Mouse (Mus musculus) liver, embryonic 16.5 days (tissue): Measurements from ENCODE around the gene Dolpp1. TPM values are rescaled to one million over a fixed set of nuclear protein-coding genes. Genes with fewer than 3 reads are reported as not detected.

Source experiments
- ATAC-seq: fragments of 200-750 bp; cut with Nextera tagmentation; 2 replicates; pipeline ENCODE4 v1.8.0; 2017; ENCODE audit warnings: low read depth, mild to moderate bottlenecking, moderate number of reproducible peaks, moderate library complexity
- H3K27ac ChIP-seq: fragments of 300-500 bp; sonication (generic); 2 replicates; pipeline ENCODE4 v1.5.1; 2014; ENCODE audit warnings: mild to moderate bottlenecking, low read length
- H3K27me3 ChIP-seq: fragments of 300-500 bp; sonication (generic); 2 replicates; pipeline ENCODE4 v1.6.1; 2014; ENCODE audit warnings: low read depth, low read length, mixed read lengths; ENCODE audit not compliant: control insufficient read depth, insufficient read depth
- H3K36me3 ChIP-seq: fragments of 300-500 bp; sonication (generic); 2 replicates; pipeline ENCODE4 v1.6.1; 2014; ENCODE audit warnings: mild to moderate bottlenecking; ENCODE audit not compliant: control insufficient read depth, insufficient read depth
- H3K4me1 ChIP-seq: fragments of 300-500 bp; sonication (generic); 2 replicates; pipeline ENCODE4 v1.6.1; 2014; ENCODE audit warnings: low read depth, low read length, mixed read lengths; ENCODE audit not compliant: control insufficient read depth
- H3K4me2 ChIP-seq: fragments of 300-500 bp; sonication (generic); 2 replicates; pipeline ENCODE4 v1.6.1; 2014; ENCODE audit warnings: low read depth, low read length, mixed read lengths
- H3K4me3 ChIP-seq: fragments of 300-500 bp; sonication (generic); 2 replicates; pipeline ENCODE4 v1.5.1; 2014; ENCODE audit warnings: low read depth, mild to moderate bottlenecking, low read length
- H3K9ac ChIP-seq: fragments of 300-500 bp; sonication (generic); 2 replicates; pipeline ENCODE4 v1.6.1; 2014; ENCODE audit warnings: low read depth, low read length
- H3K9me3 ChIP-seq: fragments of 300-500 bp; sonication (generic); replicated peaks from 2 replicates; pipeline ENCODE4 v1.6.1; 2016; ENCODE audit warnings: low read length; ENCODE audit not compliant: control insufficient read depth
- WGBS: fragments of 180-500 bp; shearing (Covaris S2); extraction: QIAGEN DNeasy Blood & Tissue Kit; methylation state at CpG from one replicate; pipeline ENCODE4 v1.1.7; 2014; ENCODE audit not compliant: insufficient replicate concordance; 5-methylcytosine and 5-hydroxymethylcytosine counted together
- polyA plus RNA-seq: library from polyadenylated mRNA; unstranded; fragments of >200 nt; fragmentation: Nextera tagmentation; extraction: Ambion mirVana; gene quantifications from 2 replicates; pipeline ENCODE4 v1.2.1, GENCODE M21; 2015

Dolpp1 gene
- polyA plus RNA-seq, 1 experiment from 2014 or later = 16.5 TPM

DNA sequence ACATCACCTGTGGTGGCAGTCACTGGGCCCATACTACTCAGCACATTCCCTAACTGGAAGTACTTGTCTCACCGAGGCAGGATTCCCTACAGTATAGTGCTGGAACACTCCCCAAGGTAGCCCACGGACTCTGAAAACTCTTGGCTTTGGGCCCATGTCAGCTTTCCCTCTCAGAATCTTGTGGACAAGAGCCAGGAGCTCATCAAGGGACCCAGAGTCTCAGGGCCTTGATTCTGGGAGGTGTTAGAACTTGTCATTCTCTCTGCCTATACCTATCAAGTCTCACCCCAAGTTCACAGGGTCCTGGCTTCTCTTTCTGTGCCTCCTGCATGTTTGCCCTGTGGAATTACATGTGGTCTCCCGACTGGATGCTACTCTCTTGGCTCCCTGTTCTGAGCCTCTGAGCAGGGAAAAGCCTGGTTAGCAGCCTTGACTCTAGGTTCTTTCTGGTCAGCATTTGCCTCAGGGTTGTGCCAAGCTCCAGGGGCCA lies 48.2 kb downstream of the Dolpp1 start:
- H3K27ac ChIP-seq = peak overlapping the region; percentile 86
- H3K9me3 ChIP-seq = no peaks in the 10 kb centered on the region
- WGBS = 70% methylated on average over 3 of the region's 3 CpGs
- H3K4me3 ChIP-seq = no peak overlapping the region
- H3K9ac ChIP-seq = no peak overlapping the region
- H3K27me3 ChIP-seq = no peaks in the 10 kb centered on the region
- no peak for ATAC-seq
- H3K4me2 ChIP-seq = no peak overlapping the region
- H3K36me3 ChIP-seq = peaks cover 46% of the 10 kb centered on the region
- H3K4me1 ChIP-seq = peaks cover 28% of the 10 kb centered on the region

- no peak overlapping the region for H3K4me3 ChIP-seq
- peaks cover 29% of the 10 kb centered on the region for H3K4me1 ChIP-seq
- no peaks in the 10 kb centered on the region for H3K9me3 ChIP-seq
- H3K9ac ChIP-seq = no peak overlapping the region
- H3K36me3 ChIP-seq = peaks cover 52% of the 10 kb centered on the region
- peak; percentile 35 for ATAC-seq
- peak overlapping the region; percentile 86 for H3K27ac ChIP-seq
- no peaks in the 10 kb centered on the region for H3K27me3 ChIP-seq
- 24% methylated on average over 12 of the region's 12 CpGs for WGBS
- H3K4me2 ChIP-seq = peak overlapping the region; percentile 40
These were observed 48.9 kb downstream of the Dolpp1 start for GRCm38 (mm10) chr2:30440701-30441517.

- peak; percentile 19; the same call in 1 of the 2 replicates for ATAC-seq
- peaks cover 29% of the 10 kb centered on the region for H3K4me1 ChIP-seq
- 40% methylated on average over 15 of the region's 15 CpGs for WGBS
- peak overlapping the region; percentile 24; the same call in 1 of the 2 replicates for H3K4me3 ChIP-seq
- peak overlapping the region; percentile 0; the same call in 1 of the 2 replicates for H3K9ac ChIP-seq
- peak overlapping the region; percentile 86 for H3K27ac ChIP-seq
- no peaks in the 10 kb centered on the region for H3K9me3 ChIP-seq
- peaks cover 56% of the 10 kb centered on the region for H3K36me3 ChIP-seq
- peak overlapping the region; percentile 40 for H3K4me2 ChIP-seq
- H3K27me3 ChIP-seq = no peaks in the 10 kb centered on the region
These were observed 49.8 kb downstream of the Dolpp1 start for GRCm38 (mm10) chr2:30441518-30442497.

GRCm38 (mm10) chr2:30442498-30442890 lies 50.4 kb downstream of the Dolpp1 start:
- peak overlapping the region; percentile 0; the same call in 1 of the 2 replicates for H3K9ac ChIP-seq

GRCm38 (mm10) chr2:30443281-30443680 lies 51.2 kb downstream of the Dolpp1 start:
- peaks cover 29% of the 10 kb centered on the region for H3K4me1 ChIP-seq
- H3K4me3 ChIP-seq = no peak overlapping the region
- no peak overlapping the region for H3K9ac ChIP-seq
- H3K9me3 ChIP-seq = no peaks in the 10 kb centered on the region
- peaks cover 51% of the 10 kb centered on the region for H3K36me3 ChIP-seq
- no peak overlapping the region for H3K4me2 ChIP-seq
- no peak overlapping the region for H3K27ac ChIP-seq
- no peaks in the 10 kb centered on the region for H3K27me3 ChIP-seq
- WGBS = 80% methylated on average over 4 of the region's 4 CpGs
- no peak for ATAC-seq

More at GRCm38 (mm10) chr2:30442498-30442890, 50.4 kb downstream of the Dolpp1 start:
- Histone ChIP-seq H3K9me3 (no peaks in the 10 kb centered on the region), H3K27me3 (no peaks in the 10 kb centered on the region), H3K4me2 (peak overlapping the region; percentile 40), H3K27ac (peak overlapping the region; percentile 86), H3K36me3 (peaks cover 53% of the 10 kb centered on the region), H3K4me3 (peak overlapping the region; percentile 24; the same call in 1 of the 2 replicates), H3K4me1 (peaks cover 29% of the 10 kb centered on the region)
- no peak for ATAC-seq
- 67% methylated on average over 5 of the region's 5 CpGs for WGBS

DNA sequence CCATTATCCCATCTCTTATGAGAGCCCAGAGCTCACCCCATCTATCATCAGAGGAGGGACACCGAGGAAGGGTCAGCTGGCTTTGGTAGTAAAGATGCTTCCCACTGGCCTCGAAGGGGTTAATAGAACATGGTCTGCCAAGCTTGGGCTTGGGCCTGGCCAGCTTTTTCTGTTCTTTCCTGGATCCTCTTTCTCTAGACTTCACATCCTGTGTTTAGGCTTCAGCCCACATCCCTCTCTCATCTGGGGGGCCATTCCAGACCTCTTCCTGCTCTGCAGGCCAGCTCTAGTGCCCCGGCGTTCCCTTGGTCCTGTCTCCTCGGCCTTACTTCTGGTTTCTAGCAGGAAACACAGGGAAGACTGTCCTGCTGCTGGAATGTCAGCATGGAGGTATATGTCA lies 52.0 kb downstream of the Dolpp1 start:
- Histone ChIP-seq H3K27ac (no peak overlapping the region), H3K9ac (no peak overlapping the region), H3K36me3 (peaks cover 45% of the 10 kb centered on the region), H3K4me2 (no peak overlapping the region), H3K4me3 (no peak overlapping the region), H3K9me3 (no peaks in the 10 kb centered on the region), H3K27me3 (no peaks in the 10 kb centered on the region), H3K4me1 (peaks cover 29% of the 10 kb centered on the region)
- no peak for ATAC-seq
- 83% methylated on average over 5 of the region's 5 CpGs for WGBS

DNA sequence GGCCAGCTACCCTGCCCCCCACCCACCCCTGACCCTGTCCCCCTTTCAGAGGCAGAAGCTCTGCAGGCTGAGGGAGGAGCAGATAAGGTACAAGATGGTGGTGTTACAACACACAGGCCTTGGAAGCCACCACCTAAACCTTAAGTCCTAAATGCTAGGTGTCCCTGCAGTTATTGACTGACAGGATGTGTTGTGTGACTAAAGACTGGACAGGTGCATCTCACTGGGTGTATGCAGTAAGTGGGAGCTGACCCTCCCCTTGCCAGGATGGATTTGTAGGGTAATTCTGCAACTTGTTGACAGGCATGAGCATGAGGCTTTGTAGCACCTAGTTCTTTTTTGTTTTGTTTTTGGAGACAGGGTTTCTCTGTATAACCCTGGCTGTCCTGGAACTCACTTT lies 52.4 kb downstream of the Dolpp1 start:
- H3K27ac ChIP-seq = no peak overlapping the region
- H3K9ac ChIP-seq = no peak overlapping the region
- peaks cover 44% of the 10 kb centered on the region for H3K36me3 ChIP-seq

DNA sequence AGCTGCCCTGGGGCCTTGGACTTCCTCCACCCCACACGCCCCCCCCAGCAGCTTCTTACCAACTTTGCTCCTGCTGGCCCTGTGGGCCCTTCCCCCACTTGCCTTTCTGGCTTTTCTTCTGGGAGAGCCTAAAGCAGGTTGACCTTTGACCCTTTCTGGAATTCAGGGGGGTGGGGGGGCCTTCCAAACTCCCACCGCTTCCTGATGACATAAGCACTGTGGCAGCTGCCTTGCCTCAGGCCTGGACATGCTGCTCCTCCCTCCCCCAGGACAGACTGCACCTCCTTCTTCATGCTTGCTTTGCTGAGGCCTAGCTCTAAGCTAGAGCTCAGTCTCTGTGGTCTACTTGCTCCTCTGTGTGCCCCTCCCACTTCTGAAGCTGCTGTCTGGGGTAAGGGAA lies 53.3 kb downstream of the Dolpp1 start:
- Histone ChIP-seq H3K4me1 (peaks cover 29% of the 10 kb centered on the region), H3K27me3 (no peaks in the 10 kb centered on the region), H3K4me2 (no peak overlapping the region), H3K4me3 (no peak overlapping the region), H3K36me3 (peaks cover 48% of the 10 kb centered on the region), H3K9me3 (no peaks in the 10 kb centered on the region), H3K9ac (no peak overlapping the region; the same call in 1 of the 2 replicates), H3K27ac (peak overlapping the region; percentile 59; the same call in 1 of the 2 replicates)
- peak; percentile 35 for ATAC-seq
- 86% methylated on average over 2 of the region's 2 CpGs for WGBS

More for the DNA sequence above, 52.4 kb downstream of the Dolpp1 start:
- H3K4me3 ChIP-seq = no peak overlapping the region
- H3K4me1 ChIP-seq = peaks cover 29% of the 10 kb centered on the region
- no peak overlapping the region for H3K4me2 ChIP-seq
- H3K27me3 ChIP-seq = no peaks in the 10 kb centered on the region
- H3K9me3 ChIP-seq = no peaks in the 10 kb centered on the region
- no peak for ATAC-seq
